Mouse (Mus musculus) B cell, adult 2 months (primary cell): ENCODE measurements at regions not wholly inside any gene's neighbourhood (a gene's known extent, or its start where the extent isn't known, plus 50 kb on each side); places are given as distances from the start of the nearest gene placed in this dataset.

Experiments used
- DNase-seq, 2 experiments: peaks; one replicate each; pipeline ENCODE4 v3.0.0; 2022

DNA sequence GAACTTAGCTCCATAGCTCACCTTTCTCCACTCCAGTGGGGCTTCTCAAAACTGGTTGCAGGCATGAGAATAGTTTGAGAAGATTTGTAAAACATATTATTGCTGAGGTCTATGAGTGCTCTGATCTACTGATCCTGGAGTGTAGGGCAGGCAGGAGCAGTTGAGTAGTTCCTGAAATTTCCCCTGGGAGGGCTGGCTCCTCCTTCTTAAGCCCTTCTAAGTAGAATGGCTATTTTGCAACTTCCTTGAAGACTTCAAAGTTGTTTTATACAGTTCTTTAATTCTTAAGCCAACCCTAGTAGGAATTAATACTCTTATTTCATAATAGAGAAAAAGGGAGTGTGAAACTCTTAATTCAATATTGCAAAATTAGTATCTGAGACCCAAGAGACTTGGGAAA is 133.3 kb downstream of the Ptger3 start:
- DNase-seq = no peak

DNA sequence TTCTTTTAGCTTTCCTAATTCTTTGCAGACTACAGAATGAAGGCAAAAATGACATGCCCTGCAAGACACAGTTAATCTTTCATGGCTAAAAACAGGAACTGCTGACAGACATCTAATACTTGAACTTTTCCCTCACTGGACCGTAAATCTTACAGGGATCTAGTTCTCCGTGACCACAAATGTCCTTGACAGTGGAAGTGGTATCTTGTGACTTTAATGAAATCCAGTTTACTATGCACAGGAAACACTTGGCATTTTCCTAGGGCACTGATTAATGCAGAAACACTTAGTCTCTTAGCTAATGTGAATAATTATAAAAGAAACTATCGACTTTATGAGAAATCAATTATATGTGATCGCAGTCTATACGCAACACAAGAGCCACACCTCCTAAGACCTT is 131.8 kb downstream of the Ptger3 start:
- DNase-seq = no peak

GRCm38 (mm10) chr3:157695128-157696075 is 128.7 kb downstream of the Ptger3 start:
- no peak for DNase-seq
